Mouse (Mus musculus) limb, embryonic 14.5 days (tissue): Measurements from ENCODE around the gene Rbm26. TPM values are rescaled to one million over a fixed set of nuclear protein-coding genes. Genes with fewer than 3 reads are reported as not detected.

Experiments
- ATAC-seq: fragments of 200-750 bp; cut with Nextera tagmentation; 2 replicates; pipeline ENCODE4 v1.8.0; 2017; ENCODE audit warnings: low read depth, moderate number of reproducible peaks, moderate TSS enrichment; ENCODE audit not compliant: low FRiP score
- DNase-seq: peaks from one replicate; pipeline ENCODE4 v3.0.0-alpha.2; 2015; ENCODE audit warnings: low spot score
- H3K27ac ChIP-seq: fragments of 300-500 bp; sonication (generic); replicated peaks from 2 replicates; pipeline ENCODE4 v1.5.1; 2014; ENCODE audit warnings: low read depth, mild to moderate bottlenecking, low read length, moderate library complexity, mixed read lengths
- H3K27me3 ChIP-seq: fragments of 300-500 bp; sonication (generic); 2 replicates; pipeline ENCODE4 v1.6.1; 2014; ENCODE audit warnings: low read length, mixed read lengths; ENCODE audit not compliant: control insufficient read depth, insufficient read depth
- H3K36me3 ChIP-seq: fragments of 300-500 bp; sonication (generic); 2 replicates; pipeline ENCODE4 v1.6.1; 2014; ENCODE audit warnings: mild to moderate bottlenecking, low read length, moderate library complexity, mixed read lengths; ENCODE audit not compliant: control insufficient read depth, insufficient read depth
- H3K4me1 ChIP-seq: fragments of 300-500 bp; sonication (generic); 2 replicates; pipeline ENCODE4 v1.6.1; 2014; ENCODE audit warnings: antibody characterized with exemption, low read length, mixed read lengths; ENCODE audit not compliant: control insufficient read depth, insufficient read depth
- H3K4me2 ChIP-seq: fragments of 300-500 bp; sonication (generic); replicated peaks from 2 replicates; pipeline ENCODE4 v1.6.1; 2014; ENCODE audit warnings: low read depth, mild to moderate bottlenecking, low read length, moderate library complexity; ENCODE audit not compliant: severe bottlenecking
- H3K4me3 ChIP-seq: fragments of 300-500 bp; sonication (generic); replicated peaks from 2 replicates; pipeline ENCODE4 v1.5.1; 2014; ENCODE audit warnings: low read length
- H3K9ac ChIP-seq: fragments of 300-500 bp; sonication (generic); 2 replicates; pipeline ENCODE4 v1.6.1; 2014; ENCODE audit warnings: mild to moderate bottlenecking, low read depth, low read length, moderate library complexity; ENCODE audit not compliant: severe bottlenecking
- H3K9me3 ChIP-seq: fragments of 300-500 bp; sonication (generic); 2 replicates; pipeline ENCODE4 v1.6.1; 2016; ENCODE audit warnings: low read length; ENCODE audit not compliant: control insufficient read depth
- POLR2A ChIP-seq: fragments of 200-500 bp; IDR thresholded peaks from 2 replicates; pipeline ENCODE4 v1.8.0; 2012; ENCODE audit warnings: inconsistent platforms, mild to moderate bottlenecking, moderate library complexity, borderline replicate concordance; ENCODE audit not compliant: insufficient read depth, insufficient read length; ENCODE audit errors: extremely low read depth
- WGBS: fragments of 180-500 bp; shearing (Covaris S2); extraction: QIAGEN DNeasy Blood & Tissue Kit; methylation state at CpG from one replicate; pipeline ENCODE4 v1.1.7; 2014; 5-methylcytosine and 5-hydroxymethylcytosine counted together
- polyA plus RNA-seq, 2 experiments: library from polyadenylated mRNA; depleted of rRNA in 1 of 2; stranded (reverse) in 1 of 2; unstranded in 1 of 2; fragments of >200 nt; fragmentation: Nextera tagmentation in 1 of 2; extraction: Ambion mirVana in 1 of 2; gene quantifications; 2 replicates each; pipeline versions ENCODE4 v1.2.1 to v1.2.3; 2012 to 2014

The Rbm26 gene
- polyA plus RNA-seq, 2 experiments, result 45.0 to 65.9 TPM

GRCm38 (mm10) chr14:105176381-105177168, 552 bp downstream of the Rbm26 start:
- DNase-seq (no peak), ATAC-seq (peak; percentile 78)
- H3K4me2 ChIP-seq, result peak overlapping the region; percentile 84
- no peaks in the 10 kb centered on the region for H3K36me3 ChIP-seq
- H3K9ac ChIP-seq, result peak overlapping the region; percentile 99
- no peak for TF ChIP-seq POLR2A
- peak overlapping the region; percentile 96 for H3K4me3 ChIP-seq
- H3K4me1 ChIP-seq, result peaks cover 14% of the 10 kb centered on the region
- H3K27ac ChIP-seq, result peak overlapping the region; percentile 92
- no peaks in the 10 kb centered on the region for H3K9me3 ChIP-seq
- 4% methylated on average over 72 of the region's 74 CpGs for WGBS
- no peaks in the 10 kb centered on the region for H3K27me3 ChIP-seq

DNA sequence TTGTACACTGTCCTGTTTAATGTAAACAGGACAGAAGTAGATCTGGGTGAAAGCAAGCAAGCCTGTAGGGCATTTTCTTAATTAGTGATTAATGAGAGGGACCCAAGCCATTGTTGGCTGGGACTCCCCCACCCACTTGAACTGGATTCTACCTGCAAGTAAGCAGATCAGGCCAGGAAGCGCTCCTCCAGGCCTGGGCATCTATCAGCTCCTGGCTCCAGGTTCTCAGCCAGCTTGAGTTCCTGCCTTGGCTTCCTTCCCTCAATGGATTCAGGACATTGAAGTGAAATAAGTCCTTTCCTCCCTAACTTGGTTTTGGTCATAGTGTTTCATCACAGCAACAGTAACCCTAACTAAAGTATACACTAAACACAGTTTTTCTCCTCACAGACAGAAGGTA, 9.9 kb downstream of the Rbm26 start:
- Histone ChIP-seq H3K4me2 (no peak overlapping the region), H3K27ac (no peak overlapping the region), H3K9me3 (no peaks in the 10 kb centered on the region), H3K4me1 (peaks cover 3% of the 10 kb centered on the region; the same call in 1 of the 2 replicates), H3K27me3 (no peaks in the 10 kb centered on the region), H3K9ac (no peak overlapping the region), H3K4me3 (no peak overlapping the region), H3K36me3 (no peaks in the 10 kb centered on the region)
- no peak for DNase-seq
- WGBS, result 100% methylated on average over 1 of the region's 1 CpGs
- TF ChIP-seq POLR2A, result no peak
- ATAC-seq, result no peak

DNA sequence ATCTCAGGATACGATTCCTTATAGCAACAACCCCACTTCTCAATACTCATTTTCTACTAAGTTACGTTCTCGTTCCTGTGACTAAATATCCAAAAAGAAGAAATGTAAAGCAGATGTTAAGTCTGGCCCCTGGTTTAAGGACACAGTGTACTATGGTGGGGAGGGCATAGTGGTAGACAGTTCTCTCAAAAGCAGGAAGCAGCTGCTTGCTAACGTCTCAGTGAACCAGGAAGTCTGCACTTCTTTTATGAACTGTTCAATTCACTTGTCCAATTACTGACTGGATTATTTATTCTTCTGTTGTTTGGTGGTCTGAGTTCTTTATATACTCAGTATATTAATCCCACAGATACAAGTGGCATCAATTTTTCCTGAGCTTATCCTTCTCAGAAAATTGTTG, 12.3 kb downstream of the Rbm26 start:
- H3K9me3 ChIP-seq, result no peaks in the 10 kb centered on the region
- H3K9ac ChIP-seq, result no peak overlapping the region
- DNase-seq (no peak), ATAC-seq (no peak)
- H3K36me3 ChIP-seq, result 0 out of 2 replicates have a peak, but pooled peaks cover 3% of the 10 kb centered on the region
- 25% methylated on average over 4 of the region's 4 CpGs for WGBS
- TF ChIP-seq POLR2A, result no peak
- no peak overlapping the region for H3K4me3 ChIP-seq
- H3K4me1 ChIP-seq, result peaks cover 3% of the 10 kb centered on the region; the same call in 1 of the 2 replicates
- H3K27ac ChIP-seq, result no peak overlapping the region
- no peak overlapping the region for H3K4me2 ChIP-seq
- H3K27me3 ChIP-seq, result no peaks in the 10 kb centered on the region

DNA sequence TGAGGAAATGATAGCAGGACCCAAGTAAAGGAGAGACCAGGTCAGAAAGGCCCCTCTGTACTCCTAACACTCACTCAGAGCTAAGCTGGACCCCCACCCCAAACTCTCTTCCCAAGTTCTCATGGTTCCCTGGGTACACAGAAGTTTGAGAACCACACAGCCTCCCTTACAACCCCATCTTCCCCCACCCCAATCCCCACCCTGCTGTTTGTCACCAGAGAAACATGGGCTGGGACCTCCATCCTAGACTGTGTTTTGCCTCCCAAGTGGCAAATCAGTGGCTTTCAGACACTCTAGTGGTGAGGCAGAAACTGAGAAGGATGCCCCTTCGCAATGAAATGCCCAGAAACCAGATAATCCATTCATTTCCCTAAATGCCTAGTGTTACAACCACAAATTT, 15.8 kb downstream of the Rbm26 start:
- Histone ChIP-seq H3K4me2 (no peak overlapping the region), H3K9ac (no peak overlapping the region), H3K4me3 (no peak overlapping the region), H3K27ac (no peak overlapping the region), H3K9me3 (no peaks in the 10 kb centered on the region), H3K36me3 (peaks cover 21% of the 10 kb centered on the region), H3K27me3 (no peaks in the 10 kb centered on the region), H3K4me1 (peaks cover 3% of the 10 kb centered on the region; the same call in 1 of the 2 replicates)
- no peak for DNase-seq
- 95% methylated on average over 1 of the region's 1 CpGs for WGBS
- TF ChIP-seq POLR2A, result no peak
- ATAC-seq, result no peak

DNA sequence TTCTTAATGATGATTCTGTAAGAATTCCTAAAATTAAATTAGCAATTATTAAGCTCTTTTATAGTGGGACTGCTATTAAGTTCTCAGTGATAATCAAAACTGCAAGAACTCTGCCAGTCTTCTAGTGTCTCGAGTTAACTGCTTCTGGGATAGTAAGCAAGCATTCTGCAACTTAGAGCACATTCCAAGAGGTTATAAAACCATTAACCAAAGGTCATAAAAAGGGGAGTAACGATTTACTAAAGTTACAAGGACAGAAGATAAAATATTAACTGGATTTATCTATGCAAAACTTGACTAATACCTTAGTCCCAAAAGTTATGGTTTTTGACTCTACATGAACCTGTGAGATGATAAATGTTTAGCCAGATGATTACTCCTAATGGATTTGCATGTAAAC, 18.6 kb downstream of the Rbm26 start:
- no peak for ATAC-seq
- no peaks in the 10 kb centered on the region for H3K9me3 ChIP-seq
- 17% methylated on average over 2 of the region's 2 CpGs for WGBS

More for the DNA sequence above, 18.6 kb downstream of the Rbm26 start:
- TF ChIP-seq POLR2A, result no peak
- Histone ChIP-seq H3K36me3 (peaks cover 37% of the 10 kb centered on the region), H3K4me1 (0 out of 2 replicates have a peak, but pooled peaks cover 3% of the 10 kb centered on the region), H3K4me2 (no peak overlapping the region), H3K9ac (no peak overlapping the region), H3K27me3 (no peaks in the 10 kb centered on the region), H3K27ac (no peak overlapping the region), H3K4me3 (no peak overlapping the region)
- no peak for DNase-seq
